Mouse (Mus musculus): ENCODE results near the gene 9430038I01Rik.
"Not testable (repeated sequence)": the region's sequence is repeated elsewhere in the genome, so short reads cannot be mapped to it uniquely, and the experiment has no call there.

Gene 9430038I01Rik

DNA sequence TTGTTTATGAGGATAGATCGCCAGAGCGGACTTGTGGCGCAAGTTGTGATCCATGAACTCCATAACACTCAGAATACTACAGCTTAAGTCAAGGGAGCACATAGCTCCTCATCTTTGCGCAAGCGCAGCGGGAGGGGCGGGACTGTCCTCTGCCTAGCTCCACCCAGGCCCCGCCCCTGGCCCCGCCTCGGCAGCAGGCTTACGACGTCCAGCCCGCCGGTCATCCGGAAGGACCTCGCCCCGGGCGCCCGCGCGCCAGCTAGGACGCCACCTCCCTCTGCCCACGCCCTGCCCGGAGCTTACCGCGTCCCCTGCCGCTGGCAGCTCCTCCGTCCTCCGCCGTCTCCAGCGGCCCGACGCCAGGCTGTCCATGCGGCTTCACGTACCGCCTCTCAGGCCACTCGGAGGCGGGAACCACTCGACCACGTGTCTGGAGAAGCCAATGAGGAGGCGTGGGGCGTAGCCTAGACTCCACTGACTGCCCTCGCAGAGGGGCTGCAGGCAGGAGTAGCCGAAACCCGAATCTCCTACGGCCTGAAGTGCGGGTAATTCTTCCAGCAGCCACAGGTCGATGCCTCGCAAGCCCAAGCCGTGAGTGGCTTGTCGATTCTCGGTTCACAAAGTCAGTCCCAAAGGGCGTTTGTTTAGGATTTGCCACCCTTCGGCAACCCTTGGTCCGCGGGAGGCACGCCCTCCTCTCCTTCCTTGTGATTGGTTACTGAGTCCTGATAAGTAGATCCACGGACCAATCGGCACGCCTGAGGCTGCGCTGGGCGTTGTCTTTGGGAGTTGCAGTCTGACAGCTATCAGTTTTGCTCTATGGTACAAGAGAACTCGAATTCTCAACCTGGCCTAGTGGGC is at the start of gene 9430038I01Rik:
TSS of gene 9430038I01Rik (minus strand) at position 426 of the 861 bp plus-strand sequence.
- peak; percentile 94 to 95 for DNase-seq (ENCODE audit: low spot score in 2 of 2)

DNA sequence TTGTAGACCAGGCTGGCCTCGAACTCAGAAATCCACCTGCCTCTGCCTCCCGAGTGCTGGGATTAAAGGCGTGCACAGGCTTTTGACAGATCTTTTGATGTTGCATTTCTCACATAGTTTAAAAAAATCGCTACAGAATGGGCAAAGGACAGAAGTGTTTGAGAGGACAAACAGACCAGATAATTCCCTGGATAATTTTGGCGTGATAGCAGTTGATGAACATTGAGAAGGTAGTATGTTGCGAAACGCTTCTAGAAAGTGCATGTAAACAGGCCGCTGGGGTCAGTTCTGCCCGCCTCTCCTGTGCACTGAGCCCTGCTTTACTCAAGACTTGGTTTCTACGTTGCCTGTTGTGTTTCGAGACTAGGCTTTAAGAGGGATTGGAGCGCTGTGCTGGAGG is 34.8 kb upstream of the 9430038I01Rik start:
- DNase-seq (ENCODE audit: low spot score in 2 of 2), result no peak

DNA sequence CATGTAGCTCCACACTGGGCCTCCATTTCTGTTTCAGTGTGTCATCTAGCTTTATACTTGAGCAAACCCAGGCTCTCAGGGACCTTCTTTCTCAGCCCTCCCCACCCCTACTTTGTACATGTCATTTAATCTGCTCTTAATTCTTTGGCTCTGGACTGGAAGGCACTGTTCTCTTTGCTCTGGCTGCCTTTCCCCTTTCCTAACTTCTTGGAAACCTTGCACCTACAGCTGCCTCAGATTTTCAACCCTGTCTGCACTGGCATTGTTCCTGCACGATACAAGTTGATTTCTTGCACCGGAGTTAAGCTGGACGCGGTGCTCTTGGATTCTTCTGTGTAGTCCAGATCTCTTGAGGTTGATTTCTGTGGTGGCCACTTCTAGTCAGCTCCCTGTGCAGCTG is 32.4 kb upstream of the 9430038I01Rik start:
- DNase-seq (ENCODE audit: low spot score in 2 of 2), result no peak

DNA sequence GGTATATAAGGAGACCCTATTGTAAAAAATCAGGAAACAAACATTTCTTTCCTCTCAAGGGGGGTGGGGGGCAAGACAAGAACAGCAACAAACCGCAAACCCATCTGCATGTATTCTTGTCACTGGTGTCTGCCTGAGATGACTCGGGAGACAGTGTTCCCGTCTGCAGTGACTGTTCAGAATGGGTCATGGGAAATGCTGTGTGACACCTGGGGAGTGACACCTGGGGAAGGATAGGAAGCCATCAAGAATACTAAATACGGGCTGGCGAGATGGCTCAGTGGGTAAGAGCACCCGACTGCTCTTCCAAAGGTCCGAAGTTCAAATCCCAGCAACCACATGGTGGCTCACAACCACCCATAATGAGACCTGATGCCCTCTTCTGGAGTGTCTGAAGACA is 28.4 kb upstream of the 9430038I01Rik start:
- not testable (repeated sequence) for DNase-seq (ENCODE audit: low spot score in 2 of 2)

DNA sequence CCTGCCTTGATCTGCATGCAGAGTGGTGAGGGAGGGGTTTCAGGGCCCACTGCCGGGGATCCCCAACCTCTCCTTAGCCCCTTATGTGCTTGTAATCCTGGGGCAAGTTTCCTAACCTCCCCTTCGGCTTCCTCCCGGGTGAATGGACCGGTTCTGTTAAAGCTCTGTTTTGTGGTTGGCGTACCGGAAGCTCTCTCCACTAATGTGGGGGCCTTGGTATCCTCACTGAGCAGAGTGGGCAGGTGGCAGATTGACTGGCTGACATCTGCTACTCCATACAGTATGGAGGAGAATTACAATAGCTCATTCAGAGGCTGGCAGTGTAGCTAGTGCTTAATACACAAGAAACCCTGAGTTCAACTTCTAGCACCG is 27.6 kb upstream of the 9430038I01Rik start:
- DNase-seq (ENCODE audit: low spot score in 2 of 2), result peak; percentile 5 to 9

DNA sequence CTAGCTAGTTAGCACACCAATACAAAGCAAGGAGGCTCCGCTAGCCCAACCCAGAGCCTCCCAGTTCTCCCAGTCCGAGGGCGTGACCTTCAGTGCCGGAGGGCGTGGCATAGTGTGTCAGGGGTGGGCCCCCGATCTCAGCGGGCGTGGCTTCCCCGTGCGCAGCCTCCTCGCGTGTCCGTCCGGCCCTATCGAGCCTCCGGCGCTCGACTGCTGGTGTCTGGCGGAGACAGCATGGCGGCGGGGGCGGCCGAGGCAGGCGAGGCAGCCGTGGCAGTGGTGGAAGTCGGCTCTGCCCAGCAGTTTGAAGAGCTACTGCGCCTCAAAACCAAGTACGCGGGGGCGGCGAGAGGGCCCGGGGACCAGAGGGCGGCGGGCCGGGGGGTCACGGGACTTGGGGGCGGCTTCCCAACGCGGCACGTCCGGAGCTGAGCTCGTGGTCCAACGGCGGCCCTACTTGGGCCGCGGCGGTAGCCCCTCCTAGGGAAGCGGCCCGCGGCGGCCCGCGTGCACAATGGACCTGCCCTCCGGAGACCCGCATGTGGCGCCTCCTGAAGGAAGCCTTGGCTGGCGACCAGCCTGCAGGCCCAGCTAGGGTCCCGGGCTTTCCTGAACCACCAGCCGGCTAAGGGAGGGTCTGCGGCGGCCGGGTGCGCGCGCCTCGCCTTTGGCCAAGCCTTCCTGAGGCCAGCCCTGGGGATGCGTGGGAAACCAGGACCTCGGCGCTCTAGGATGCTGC is 27.0 kb upstream of the 9430038I01Rik start, which contains the start of gene Glrx3:
TSS of gene Glrx3 (plus strand) at position 175 of the 739 bp plus-strand sequence.
- DNase-seq (ENCODE audit: low spot score in 2 of 2), result peak; percentile 89 to 91

DNA sequence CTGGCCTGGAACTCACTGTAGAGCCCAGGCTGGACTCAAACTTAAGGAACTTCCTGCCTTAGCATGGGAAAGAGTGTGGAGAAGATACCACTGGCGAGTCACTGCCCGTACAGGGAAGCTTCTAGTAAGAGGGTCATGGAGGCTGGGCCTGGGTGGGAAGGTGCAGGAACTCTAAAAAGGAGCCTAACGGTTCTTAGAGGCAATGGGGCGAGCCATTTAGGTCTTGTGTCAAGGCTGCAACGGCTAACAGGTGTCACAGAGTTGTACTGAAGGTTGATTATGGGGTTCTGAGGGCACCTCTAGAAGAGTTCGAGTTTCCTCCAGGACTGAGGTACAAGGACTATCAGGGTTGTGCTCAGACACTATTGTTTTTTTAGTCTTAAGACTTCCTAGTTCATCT is 26.3 kb upstream of the 9430038I01Rik start:
- no peak for DNase-seq (ENCODE audit: low spot score in 2 of 2)

DNA sequence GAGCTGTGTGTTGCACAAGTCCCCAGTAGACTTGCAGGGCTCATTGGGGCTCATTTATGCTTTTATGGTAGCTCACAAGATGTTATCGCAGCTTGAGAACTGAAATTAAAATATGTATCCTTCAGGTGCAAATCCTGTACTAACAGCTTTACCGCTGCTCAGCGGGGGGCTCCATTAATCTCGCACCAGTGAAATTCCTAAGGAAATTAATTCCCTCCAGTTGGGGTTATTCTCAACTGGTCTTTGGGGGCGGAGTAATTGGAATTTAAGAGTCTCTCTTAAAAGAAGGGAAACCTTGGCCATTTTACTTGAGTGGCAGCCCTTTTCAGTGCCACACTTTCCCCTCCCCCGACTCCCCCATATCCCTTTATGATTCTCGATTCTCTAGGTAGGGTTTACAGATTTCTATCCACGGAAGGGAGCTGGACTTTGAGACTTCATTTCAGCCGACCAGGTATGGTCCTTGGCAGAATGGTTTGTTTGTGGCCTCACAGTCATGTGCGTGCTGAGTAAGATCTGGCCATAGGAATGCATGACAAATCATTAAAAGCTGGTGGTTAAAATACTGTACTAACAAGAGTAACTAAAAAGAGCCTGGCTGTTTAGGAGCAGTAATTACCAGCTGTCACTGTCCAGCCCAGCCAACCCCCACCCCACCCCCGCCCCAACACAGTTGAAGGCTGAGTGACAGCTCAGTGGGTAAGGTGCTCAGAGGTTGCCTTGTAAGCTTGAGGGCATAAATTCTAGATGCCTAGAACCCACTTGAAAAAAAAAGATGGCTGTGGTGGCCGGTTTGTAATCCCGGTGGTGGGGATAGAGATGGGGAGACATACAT is 21.4 kb upstream of the 9430038I01Rik start:
- DNase-seq (ENCODE audit: low spot score in 2 of 2), result no peak

DNA sequence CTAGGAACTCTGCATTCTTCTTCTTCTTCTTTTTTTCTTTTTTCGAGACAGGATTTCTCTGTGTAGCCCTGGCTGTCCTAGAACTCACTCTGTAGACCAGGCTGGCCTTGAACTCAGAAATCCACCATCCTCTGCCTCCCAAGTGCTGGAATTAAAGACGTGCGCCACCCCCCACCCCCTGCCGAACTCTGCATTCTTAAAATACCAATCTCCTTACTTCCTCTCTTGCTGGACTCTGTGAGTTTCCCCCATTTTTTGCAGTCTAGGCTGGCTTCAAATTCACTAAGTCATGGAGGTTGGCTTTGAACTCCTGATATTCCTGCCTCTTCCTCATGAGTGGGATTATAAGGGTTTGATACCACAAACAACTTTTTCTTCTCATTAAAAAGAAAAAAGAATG is 16.1 kb upstream of the 9430038I01Rik start:
- DNase-seq (ENCODE audit: low spot score in 2 of 2), result no peak

DNA sequence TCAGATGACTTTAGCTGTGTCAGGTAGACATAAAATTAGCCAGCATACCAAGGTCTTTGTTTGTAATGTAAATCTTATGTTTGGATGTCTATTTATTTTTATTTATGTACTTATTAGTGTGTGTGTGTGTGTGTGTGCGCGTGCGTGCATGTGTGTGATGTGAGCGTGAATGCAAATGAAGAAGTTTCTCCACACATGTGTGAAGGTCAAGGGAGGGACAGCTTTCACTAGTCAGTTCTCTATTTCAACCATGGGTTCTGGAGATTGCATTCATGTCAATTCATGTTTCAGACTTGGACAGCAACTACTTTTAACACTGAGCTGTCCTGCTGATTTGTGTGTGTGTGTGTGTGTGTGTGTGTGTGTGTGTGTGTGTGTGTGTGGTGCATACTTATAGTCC is 10.7 kb upstream of the 9430038I01Rik start:
- DNase-seq (ENCODE audit: low spot score in 2 of 2), result no peak

DNA sequence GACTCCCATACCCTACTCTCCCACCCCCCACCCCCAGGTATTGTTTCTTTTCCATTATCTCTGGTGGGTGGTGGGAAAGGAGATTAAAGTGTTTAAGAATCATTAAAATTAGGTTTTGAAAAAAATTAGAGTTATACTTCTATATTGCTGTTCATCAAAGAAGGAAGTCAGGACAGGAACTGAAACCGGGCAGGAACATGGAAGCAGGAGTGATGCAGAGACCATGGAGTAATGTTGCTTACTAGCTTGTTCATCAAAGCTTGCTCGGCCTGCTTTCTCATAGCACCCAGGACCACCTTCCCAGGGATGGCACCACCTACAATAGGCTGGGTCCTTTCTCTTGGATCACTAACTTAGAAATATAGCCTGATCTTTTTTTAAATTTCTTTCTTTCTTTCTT is 10.0 kb upstream of the 9430038I01Rik start:
- DNase-seq (ENCODE audit: low spot score in 2 of 2), result no peak

DNA sequence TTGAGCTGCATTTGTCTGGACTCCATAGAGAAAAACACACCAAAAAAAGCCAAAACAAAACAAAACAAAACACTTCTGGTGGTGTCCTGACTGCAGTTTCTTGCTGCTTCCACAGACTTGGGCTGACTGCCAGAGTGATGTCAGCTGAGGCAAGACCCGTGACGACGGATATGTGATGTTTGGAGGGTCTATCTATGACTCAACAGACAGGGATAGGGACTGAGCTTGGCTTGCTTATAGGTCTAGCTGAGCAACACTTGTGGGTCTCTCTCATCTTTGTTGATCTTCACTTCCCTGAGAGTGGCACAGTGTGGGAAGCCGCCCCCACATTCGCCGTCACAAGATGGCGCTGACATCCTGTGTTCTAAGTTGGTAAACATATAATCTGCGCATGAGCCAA is 4.1 kb upstream of the 9430038I01Rik start:
- no peak for DNase-seq (ENCODE audit: low spot score in 2 of 2)

DNA sequence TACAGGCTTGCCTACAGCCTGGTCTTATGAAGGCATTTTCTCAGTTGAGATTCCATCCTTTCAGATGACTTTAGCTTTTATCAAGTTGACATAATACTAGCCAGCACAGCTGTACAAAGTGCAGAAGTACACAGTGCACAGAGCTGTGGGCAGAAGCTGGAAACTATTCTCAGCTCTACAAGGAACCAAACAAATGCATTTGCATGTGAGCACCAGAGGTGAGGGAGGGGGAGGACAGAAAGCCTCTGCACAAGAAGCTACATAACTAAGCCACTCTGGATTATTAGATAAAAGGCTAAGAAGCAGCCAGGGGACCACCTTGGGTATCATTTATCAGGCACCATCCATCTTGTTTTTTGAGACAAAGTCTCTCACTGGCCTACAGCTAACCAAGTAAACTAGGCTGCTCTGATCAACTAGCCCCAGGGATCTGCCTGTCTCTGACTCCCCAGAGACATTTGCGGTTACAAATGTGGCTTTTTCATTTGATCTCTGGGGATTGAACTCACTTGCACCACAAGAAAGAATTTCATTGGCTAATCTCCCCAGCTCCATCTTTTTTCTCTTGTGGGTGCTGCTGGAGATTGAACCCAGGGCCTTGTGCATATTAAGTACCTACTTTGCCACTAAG is 3.0 kb downstream of the 9430038I01Rik start:
- peak in 1 of 2 experiments; percentile 48 for DNase-seq (ENCODE audit: low spot score in 2 of 2)

DNA sequence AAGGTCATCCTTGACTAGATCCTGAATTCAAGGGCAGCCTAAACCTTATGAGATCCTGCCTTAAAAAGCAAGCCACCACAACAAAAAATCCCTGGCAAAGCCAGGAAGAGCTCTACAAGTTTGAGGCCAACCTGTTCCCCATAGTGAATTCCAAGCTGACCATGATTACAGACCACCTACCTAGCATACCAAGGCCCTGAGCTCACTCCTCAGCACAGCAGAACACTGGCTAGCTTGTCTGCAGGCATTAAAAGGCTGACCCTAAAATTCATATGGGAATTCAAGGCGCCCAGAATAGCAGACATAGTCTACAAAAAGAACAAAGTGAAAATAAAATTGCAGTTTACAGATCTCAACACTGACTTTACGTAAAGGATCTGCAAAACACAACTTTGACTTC is 6.4 kb downstream of the 9430038I01Rik start:
- no peak for DNase-seq (ENCODE audit: low spot score in 2 of 2)

DNA sequence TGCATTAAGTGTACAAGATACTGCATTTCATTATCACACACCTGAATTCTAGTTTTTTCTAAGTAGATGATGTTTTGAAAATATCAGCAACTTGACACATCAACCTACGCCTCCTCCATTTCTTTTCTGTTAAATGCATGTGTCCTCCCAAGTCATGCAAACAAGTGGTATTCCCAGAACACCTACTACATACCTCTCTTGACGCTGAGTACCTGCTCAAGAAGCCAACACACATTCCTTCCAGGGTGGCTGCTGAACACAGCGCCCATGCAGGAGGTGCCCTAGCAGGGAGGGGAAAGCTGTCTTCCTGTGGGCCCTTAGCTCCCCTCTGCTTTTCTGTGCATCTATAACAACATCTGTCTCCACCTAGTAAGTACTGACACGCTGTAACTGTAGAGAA is 11.6 kb downstream of the 9430038I01Rik start:
- DNase-seq (ENCODE audit: low spot score in 2 of 2), result no peak

DNA sequence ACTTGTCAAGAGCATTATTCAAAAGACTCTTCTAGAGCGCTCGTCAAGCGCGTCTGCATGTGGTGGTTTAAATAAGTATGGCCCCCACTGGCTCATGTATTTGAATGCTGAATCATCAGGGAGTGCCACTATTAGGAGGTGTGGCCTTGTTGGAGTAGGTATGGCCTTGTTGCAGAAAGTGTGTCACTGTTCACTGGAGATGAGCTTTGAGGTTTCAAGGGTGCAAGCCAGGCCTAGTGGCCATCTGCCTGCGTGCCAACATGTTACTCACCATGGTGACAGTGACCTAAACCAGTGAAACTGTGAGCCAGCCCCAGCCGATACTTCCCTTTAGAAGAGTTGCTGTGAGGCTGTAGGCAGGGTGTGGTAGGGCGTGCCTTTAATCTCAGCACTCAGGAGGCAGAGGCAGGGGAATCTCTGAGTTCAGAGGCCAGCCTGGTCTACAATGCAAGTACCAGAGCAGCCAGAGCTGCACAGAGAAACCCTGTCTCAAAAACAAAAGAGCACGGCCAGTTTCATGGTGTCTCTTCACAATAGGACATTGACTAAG is 13.1 kb downstream of the 9430038I01Rik start:
- DNase-seq (ENCODE audit: low spot score in 2 of 2), result no peak

DNA sequence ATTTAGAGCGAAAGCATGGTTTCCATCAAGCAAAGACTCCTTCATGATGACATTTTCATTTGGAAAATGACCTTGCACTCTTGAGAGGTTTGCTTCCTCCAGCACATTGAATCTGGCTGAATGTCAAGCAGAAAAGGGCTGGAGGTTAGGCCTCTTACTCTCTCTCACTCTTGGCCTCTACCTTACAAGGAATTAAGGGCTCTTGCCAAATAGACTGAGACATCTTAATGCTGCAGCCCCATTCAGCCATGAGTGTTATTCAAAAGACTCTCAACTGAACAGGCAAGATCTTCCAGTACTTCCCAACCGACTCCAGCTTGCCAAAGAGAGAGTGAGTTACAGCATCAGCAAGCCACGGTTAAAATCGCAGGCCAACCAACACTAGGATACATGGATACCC is 15.1 kb downstream of the 9430038I01Rik start:
- no peak for DNase-seq (ENCODE audit: low spot score in 2 of 2)

DNA sequence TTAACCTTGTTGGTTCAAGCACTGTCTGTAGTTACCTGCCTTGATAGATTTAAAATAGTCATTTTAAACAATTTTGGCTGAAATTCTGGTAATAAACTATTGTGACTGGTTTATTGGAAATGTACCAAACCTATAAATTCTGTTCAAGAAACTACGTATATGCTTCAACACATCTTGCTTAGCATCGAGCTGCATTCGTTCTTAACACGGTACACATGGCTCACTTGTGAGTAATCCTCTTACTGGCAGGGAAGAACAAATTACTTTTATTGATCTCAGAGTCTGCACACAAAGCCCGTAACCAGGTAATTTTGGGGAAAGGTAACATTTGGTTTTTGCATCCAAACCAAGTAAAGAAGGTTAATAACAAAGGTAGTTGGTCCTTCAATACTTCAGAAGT is 22.7 kb downstream of the 9430038I01Rik start:
- no peak for DNase-seq (ENCODE audit: low spot score in 2 of 2)

DNA sequence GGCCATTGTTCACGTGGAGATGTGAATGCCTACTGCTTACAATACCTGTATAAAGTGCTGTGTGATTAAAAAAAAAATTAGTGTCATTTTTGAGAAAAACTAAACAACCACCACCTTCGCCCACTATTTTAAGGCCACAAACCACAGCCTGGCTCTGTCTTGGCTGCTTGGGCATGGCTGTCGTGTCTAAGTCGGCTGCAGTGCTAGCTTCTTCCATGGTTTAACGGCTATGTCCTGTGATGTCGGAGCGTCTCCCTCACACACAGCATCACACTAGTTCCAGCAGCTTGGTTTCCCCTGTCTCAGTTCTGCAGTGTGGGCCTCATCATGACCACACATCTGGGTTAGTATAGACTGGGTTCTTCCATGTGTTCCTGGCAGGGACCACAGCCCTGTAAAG is 35.6 kb downstream of the 9430038I01Rik start:
- DNase-seq (ENCODE audit: low spot score in 2 of 2), result no peak

DNA sequence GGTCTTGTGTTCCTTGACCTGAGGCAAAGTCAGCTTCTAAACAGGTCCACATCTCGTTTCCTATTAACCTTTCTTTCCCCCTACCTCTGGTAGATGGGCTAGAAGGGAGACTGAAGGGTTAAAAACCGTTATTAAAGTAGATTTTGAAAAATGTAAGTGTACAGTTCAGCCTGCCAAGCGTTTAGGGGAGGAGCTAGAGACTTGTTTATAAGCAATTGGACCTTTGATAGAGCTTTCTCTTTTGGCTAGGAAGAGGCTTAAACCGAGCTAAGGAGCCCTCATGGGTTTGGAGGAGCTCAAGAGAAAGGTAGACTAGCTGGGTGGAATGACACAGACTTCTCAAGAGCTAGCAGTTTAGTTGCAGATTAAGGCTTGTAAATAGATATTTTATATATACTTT is 38.8 kb downstream of the 9430038I01Rik start:
- no peak for DNase-seq (ENCODE audit: low spot score in 2 of 2)

DNA sequence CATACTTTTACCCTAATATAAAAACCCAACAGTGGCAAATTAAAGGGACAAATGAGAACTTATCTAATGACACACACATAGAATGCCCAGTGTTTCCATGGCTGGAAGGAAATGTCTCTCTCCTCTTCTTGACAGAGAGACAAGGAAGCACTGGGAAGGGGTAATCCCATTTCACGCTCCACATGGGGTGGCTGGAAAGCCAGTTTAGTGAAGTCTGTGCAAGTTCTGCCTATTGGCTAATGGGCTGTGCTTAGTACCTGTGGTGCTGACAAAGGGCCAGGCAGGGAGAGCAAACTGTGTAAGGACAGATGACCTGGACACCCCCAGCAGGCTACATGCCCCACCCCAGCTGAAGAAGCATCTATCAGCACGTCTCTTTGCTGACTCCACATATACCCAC is 40.4 kb downstream of the 9430038I01Rik start:
- no peak for DNase-seq (ENCODE audit: low spot score in 2 of 2)
